Mouse (Mus musculus): ENCODE data around the gene Gm49776.
"Not testable (repeated sequence)": the region's sequence is repeated elsewhere in the genome, so short reads cannot be mapped to it uniquely, and the experiment has no call there.

The Gm49776 gene

DNA sequence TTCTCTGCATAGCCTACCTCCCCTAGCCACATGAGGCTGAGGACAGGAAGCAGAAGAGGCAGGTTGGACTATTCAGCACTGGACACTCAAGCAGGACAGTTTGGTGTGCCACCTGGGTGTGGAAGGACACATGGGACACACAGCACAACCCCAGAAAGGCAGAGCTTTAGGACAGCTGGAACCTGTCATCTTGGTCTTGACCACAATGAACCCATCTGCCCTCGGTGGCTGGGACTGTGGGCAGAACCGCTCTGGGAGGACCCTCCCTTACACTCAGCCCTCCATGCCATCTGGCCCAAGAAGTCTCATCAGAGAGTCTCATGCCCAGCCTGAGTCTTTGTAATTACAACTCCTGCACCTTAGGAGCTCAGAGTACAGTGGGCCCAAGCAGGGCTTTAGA lies 58.1 kb downstream of the Gm49776 start:
- no peak for DNase-seq

- no peak for DNase-seq
Observed at GRCm38 (mm10) chr16:18198365-18199098, 59.6 kb downstream of the Gm49776 start.

- DNase-seq = no peak
Observed at GRCm38 (mm10) chr16:18197881-18198280, 60.2 kb downstream of the Gm49776 start.

GRCm38 (mm10) chr16:18195561-18195960 lies 62.6 kb downstream of the Gm49776 start:
- not testable (repeated sequence) for DNase-seq
